Mouse (Mus musculus) heart, postnatal 25 days (tissue): ENCODE measurements at regions not wholly inside any gene's neighbourhood (a gene's known extent, or its start where the extent isn't known, plus 50 kb on each side); places are given as distances from the start of the nearest gene placed in this dataset.

Experiments used
- DNase-seq: peaks from one replicate; pipeline ENCODE4 v3.0.0; 2022; ENCODE audit warnings: low spot score
- intact Hi-C: fragments of 180-260 bp; cut with DNase I; formaldehyde crosslinking; loops from one replicate; pipeline ENCODE4 v1.15.1; 2025

GRCm38 (mm10) chr16:9439891-9440290 lies 555.5 kb downstream of the Grin2a start:
- DNase-seq = no peak
- intact Hi-C loops = no loop called here

GRCm38 (mm10) chr16:9452058-9452457 lies 543.3 kb downstream of the Grin2a start:
- intact Hi-C loops = no loop called here
- DNase-seq = no peak

GRCm38 (mm10) chr16:9457574-9457973 lies 537.8 kb downstream of the Grin2a start:
- intact Hi-C loops = no loop called here
- DNase-seq = no peak

- intact Hi-C loops = no loop called here
- DNase-seq = no peak
Observed at GRCm38 (mm10) chr16:9462497-9462896, 532.9 kb downstream of the Grin2a start.

GRCm38 (mm10) chr16:9469394-9469793 lies 526.0 kb downstream of the Grin2a start:
- no peak for DNase-seq
- intact Hi-C loops = no loop called here

GRCm38 (mm10) chr16:9485291-9485690 lies 510.1 kb downstream of the Grin2a start:
- intact Hi-C loops = no loop called here
- no peak for DNase-seq

GRCm38 (mm10) chr16:9498301-9498700 lies 497.1 kb downstream of the Grin2a start:
- intact Hi-C loops = no loop called here
- no peak for DNase-seq

GRCm38 (mm10) chr16:9501713-9502112 lies 493.6 kb downstream of the Grin2a start:
- DNase-seq = no peak
- intact Hi-C loops = no loop called here

GRCm38 (mm10) chr16:9509666-9510065 lies 485.7 kb downstream of the Grin2a start:
- no peak for DNase-seq
- intact Hi-C loops = no loop called here

GRCm38 (mm10) chr16:9514538-9514937 lies 480.8 kb downstream of the Grin2a start:
- DNase-seq = no peak
- intact Hi-C loops = no loop called here
